Mouse (Mus musculus): Measurements from ENCODE around the gene Pacs2.

DNA sequence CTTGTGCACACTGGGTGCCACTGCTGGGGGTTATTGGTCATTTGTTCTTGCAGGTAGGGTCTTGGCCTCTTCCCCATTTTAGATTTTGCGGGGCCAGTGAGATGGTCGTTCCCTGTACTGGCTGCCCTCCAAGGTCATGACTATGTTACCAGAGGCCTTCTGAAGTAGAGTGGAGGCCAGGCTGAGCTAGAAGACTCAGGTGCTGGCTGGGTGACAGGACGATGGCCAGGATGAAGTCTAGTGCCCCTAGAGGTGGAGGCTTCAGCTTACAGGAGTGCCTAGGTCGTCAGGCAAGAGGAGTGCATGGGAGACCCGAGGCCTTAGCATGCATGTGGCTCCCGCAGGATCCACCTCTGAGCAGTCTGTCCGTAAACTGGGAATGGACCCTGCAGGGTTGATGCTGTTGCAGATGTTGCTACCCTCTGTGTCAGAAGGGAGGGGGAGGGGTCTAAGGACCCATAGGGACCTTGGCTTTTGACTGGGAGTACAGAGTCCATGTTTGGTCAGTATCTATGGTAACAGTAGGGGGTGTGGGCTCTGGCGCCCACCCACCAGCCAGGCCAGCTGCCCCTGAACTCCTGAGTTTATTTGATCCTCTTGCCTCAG, 89.6 kb downstream of the Pacs2 start:
- peak; percentile 65 for TF ChIP-seq CTCF (IDR thresholded peaks at IDR 0.05; ENCODE audit: low read depth, low read length)
- TF ChIP-seq POLR2A (IDR thresholded peaks at IDR 0.05; ENCODE audit: extremely low read depth, insufficient read depth, low read length), result no peak
